Mouse (Mus musculus) CH12.LX (cell line): ENCODE measurements at regions not wholly inside any gene's neighbourhood (a gene's known extent, or its start where the extent isn't known, plus 50 kb on each side); places are given as distances from the start of the nearest gene placed in this dataset.

Source experiments
- CTCF ChIP-seq, 2 experiments: IDR thresholded peaks in 1 of 2; conservative IDR thresholded peaks in 1 of 2; 2 replicates each; pipeline ENCODE4 v1.5.1; 2011 to 2012; ENCODE audit warnings: low read depth in 2 of 2, low read length in 2 of 2, improper control_type of control experiment in 1 of 2, inconsistent platforms in 1 of 2, mild to moderate bottlenecking in 1 of 2, moderate library complexity in 1 of 2
- HCFC1 ChIP-seq: IDR thresholded peaks from 2 replicates; pipeline ENCODE4 v1.6.1; 2012; ENCODE audit warnings: low read depth, mild to moderate bottlenecking, inconsistent platforms, low read length, improper control_type of control experiment
- MEF2A ChIP-seq: IDR thresholded peaks from 2 replicates; pipeline ENCODE4 v1.6.1; 2014; ENCODE audit warnings: low read depth, mild to moderate bottlenecking, inconsistent platforms, low read length, improper control_type of control experiment, borderline replicate concordance
- POLR2A ChIP-seq: IDR thresholded peaks from 2 replicates; pipeline ENCODE4 v1.6.1; 2011; ENCODE audit warnings: low read depth, mild to moderate bottlenecking, improper control_type of control experiment, low read length
- SIN3A ChIP-seq: IDR thresholded peaks from 2 replicates; pipeline ENCODE4 v1.6.1; 2012; ENCODE audit warnings: low read length, improper control_type of control experiment, inconsistent platforms

- TF ChIP-seq CTCF (conservative IDR thresholded peaks at IDR 0.05 in 1 of 2, IDR thresholded peaks at IDR 0.05 in 1 of 2; ENCODE audit: low read depth in 2 of 2, low read length in 2 of 2) (no peak), HCFC1 (no peak), MEF2A (no peak), POLR2A (no peak), SIN3A (no peak)
These were observed 213.9 kb downstream of the Ankrd50 start for GRCm38 (mm10) chr3:38270742-38271141.
